Mouse (Mus musculus) heart, embryonic 12.5 days (tissue): ENCODE data around the gene Fev. TPM values are rescaled to one million over a fixed set of nuclear protein-coding genes. Genes with fewer than 3 reads are reported as not detected.

Experiments used
- ATAC-seq: fragments of 200-750 bp; cut with Nextera tagmentation; 2 replicates; pipeline ENCODE4 v1.8.0; 2017; ENCODE audit warnings: moderate TSS enrichment, moderate library complexity; ENCODE audit not compliant: insufficient number of reproducible peaks, low FRiP score
- H3K27ac ChIP-seq: fragments of 300-500 bp; sonication (generic); 2 replicates; pipeline ENCODE4 v1.5.1; 2016; ENCODE audit warnings: mild to moderate bottlenecking, moderate library complexity; ENCODE audit not compliant: poor library complexity, severe bottlenecking
- H3K27me3 ChIP-seq: fragments of 300-500 bp; sonication (generic); replicated peaks from 2 replicates; pipeline ENCODE4 v1.6.1; 2016; ENCODE audit warnings: mild to moderate bottlenecking, moderate library complexity
- H3K36me3 ChIP-seq: fragments of 300-500 bp; sonication (generic); 2 replicates; pipeline ENCODE4 v1.6.1; 2016; ENCODE audit warnings: mild to moderate bottlenecking, moderate library complexity
- H3K4me1 ChIP-seq: fragments of 300-500 bp; sonication (generic); replicated peaks from 2 replicates; pipeline ENCODE4 v1.6.1; 2016; ENCODE audit warnings: mild to moderate bottlenecking
- H3K4me2 ChIP-seq: fragments of 300-500 bp; sonication (generic); 2 replicates; pipeline ENCODE4 v1.6.1; 2016; ENCODE audit warnings: mild to moderate bottlenecking, moderate library complexity
- H3K4me3 ChIP-seq: fragments of 300-500 bp; sonication (generic); 2 replicates; pipeline ENCODE4 v1.5.1; 2016; ENCODE audit warnings: mild to moderate bottlenecking
- H3K9ac ChIP-seq: fragments of 300-500 bp; sonication (generic); 2 replicates; pipeline ENCODE4 v1.6.1; 2016; ENCODE audit warnings: mild to moderate bottlenecking, moderate library complexity
- H3K9me3 ChIP-seq: fragments of 300-500 bp; sonication (generic); replicated peaks from 2 replicates; pipeline ENCODE4 v1.6.1; 2016; ENCODE audit warnings: mild to moderate bottlenecking, moderate library complexity
- WGBS: fragments of 180-500 bp; shearing (Covaris S2); methylation state at CpG from one replicate; pipeline ENCODE4 v1.1.7; 2016; 5-methylcytosine and 5-hydroxymethylcytosine counted together
- polyA plus RNA-seq: library from polyadenylated mRNA; unstranded; fragments of >200 nt; fragmentation: Nextera tagmentation; extraction: Ambion mirVana; gene quantifications from 2 replicates; pipeline ENCODE4 v1.2.1, GENCODE M21; 2016

Fev gene
- polyA plus RNA-seq = 3.9 and 4.0 TPM in 2 replicates

- H3K36me3 ChIP-seq = no peaks in the 10 kb centered on the region
- H3K27ac ChIP-seq = peak within 1 kb of the TSS; percentile 34
- H3K9ac ChIP-seq = peak within 1 kb of the TSS; percentile 68
- H3K9me3 ChIP-seq = no peaks in the 10 kb centered on the region
- H3K27me3 ChIP-seq = peaks cover 84% of the 10 kb centered on the region
- peak within 1 kb of the TSS; percentile 53 for H3K4me3 ChIP-seq
- H3K4me1 ChIP-seq = peaks cover 34% of the 10 kb centered on the region
- under 1% methylated on average over 37 of the region's 43 CpGs for WGBS
- H3K4me2 ChIP-seq = peak within 1 kb of the TSS; percentile 76
- peak; percentile 66; the same call in 1 of the 2 replicates for ATAC-seq
These were observed at the start of gene Fev for GRCm38 (mm10) chr1:74885369-74886042. Gene Fev, minus strand, starts transcription at chr1:74885419.

GRCm38 (mm10) chr1:74927621-74928296, 42.5 kb upstream of the Fev start:
- no peak overlapping the region for H3K27ac ChIP-seq
- WGBS = 79% methylated on average over 9 of the region's 9 CpGs
- H3K4me3 ChIP-seq = no peak overlapping the region
- no peak overlapping the region for H3K9ac ChIP-seq
- H3K27me3 ChIP-seq = peaks cover 85% of the 10 kb centered on the region
- H3K4me1 ChIP-seq = no peaks in the 10 kb centered on the region
- H3K36me3 ChIP-seq = no peaks in the 10 kb centered on the region
- 0 out of 2 replicates have a peak, but pooled peaks cover 3% of the 10 kb centered on the region for H3K9me3 ChIP-seq
- no peak for ATAC-seq
- no peak overlapping the region for H3K4me2 ChIP-seq

GRCm38 (mm10) chr1:74926721-74927120, 41.5 kb upstream of the Fev start:
- WGBS = 28% methylated on average over 6 of the region's 6 CpGs
- Histone ChIP-seq H3K4me3 (no peak overlapping the region), H3K4me2 (no peak overlapping the region), H3K27me3 (peaks cover 84% of the 10 kb centered on the region), H3K27ac (no peak overlapping the region), H3K4me1 (no peaks in the 10 kb centered on the region), H3K9me3 (no peaks in the 10 kb centered on the region), H3K36me3 (no peaks in the 10 kb centered on the region), H3K9ac (no peak overlapping the region)
- ATAC-seq = no peak

- ATAC-seq = no peak
- H3K4me2 ChIP-seq = no peak overlapping the region
- no peaks in the 10 kb centered on the region for H3K9me3 ChIP-seq
- 56% methylated on average over 4 of the region's 4 CpGs for WGBS
- H3K27me3 ChIP-seq = peaks cover 76% of the 10 kb centered on the region
- no peaks in the 10 kb centered on the region for H3K36me3 ChIP-seq
- H3K27ac ChIP-seq = no peak overlapping the region
- no peak overlapping the region for H3K4me3 ChIP-seq
- H3K9ac ChIP-seq = no peak overlapping the region
- H3K4me1 ChIP-seq = no peaks in the 10 kb centered on the region
These were observed 39.2 kb upstream of the Fev start for GRCm38 (mm10) chr1:74924464-74924863.

- 21% methylated on average over 13 of the region's 13 CpGs for WGBS
- Histone ChIP-seq H3K9ac (no peak overlapping the region), H3K9me3 (0 out of 2 replicates have a peak, but pooled peaks cover 3% of the 10 kb centered on the region), H3K27me3 (peaks cover 57% of the 10 kb centered on the region), H3K4me3 (no peak overlapping the region), H3K27ac (no peak overlapping the region), H3K4me2 (peak overlapping the region; percentile 22; the same call in 1 of the 2 replicates), H3K4me1 (no peaks in the 10 kb centered on the region), H3K36me3 (no peaks in the 10 kb centered on the region)
- ATAC-seq = no peak
These were observed 30.5 kb upstream of the Fev start for GRCm38 (mm10) chr1:74915706-74916105.

- H3K27me3 ChIP-seq = peaks cover 97% of the 10 kb centered on the region
- no peaks in the 10 kb centered on the region for H3K9me3 ChIP-seq
- no peak overlapping the region for H3K27ac ChIP-seq
- ATAC-seq = no peak
- H3K4me1 ChIP-seq = peaks cover 25% of the 10 kb centered on the region
- no peak overlapping the region for H3K4me2 ChIP-seq
- WGBS = 18% methylated on average over 6 of the region's 6 CpGs
- no peak overlapping the region for H3K4me3 ChIP-seq
- no peak overlapping the region for H3K9ac ChIP-seq
- no peaks in the 10 kb centered on the region for H3K36me3 ChIP-seq
These were observed 17.0 kb upstream of the Fev start for GRCm38 (mm10) chr1:74902191-74902590.

GRCm38 (mm10) chr1:74901686-74902085, 16.5 kb upstream of the Fev start:
- H3K4me2 ChIP-seq = no peak overlapping the region
- ATAC-seq = no peak
- H3K9me3 ChIP-seq = no peaks in the 10 kb centered on the region
- H3K36me3 ChIP-seq = no peaks in the 10 kb centered on the region
- no peak overlapping the region for H3K27ac ChIP-seq
- WGBS = 2% methylated on average over 3 of the region's 3 CpGs
- peaks cover 99% of the 10 kb centered on the region for H3K27me3 ChIP-seq
- no peak overlapping the region for H3K9ac ChIP-seq
- H3K4me3 ChIP-seq = no peak overlapping the region
- peaks cover 25% of the 10 kb centered on the region for H3K4me1 ChIP-seq

- H3K4me1 ChIP-seq = peaks cover 25% of the 10 kb centered on the region
- peak overlapping the region; percentile 71 for H3K4me2 ChIP-seq
- no peaks in the 10 kb centered on the region for H3K9me3 ChIP-seq
- H3K4me3 ChIP-seq = peak overlapping the region; percentile 41
- H3K27ac ChIP-seq = no peak overlapping the region
- WGBS = under 1% methylated on average over 64 of the region's 66 CpGs
- no peak for ATAC-seq
- peak overlapping the region; percentile 32; the same call in 1 of the 2 replicates for H3K9ac ChIP-seq
- no peaks in the 10 kb centered on the region for H3K36me3 ChIP-seq
- peaks cover 99% of the 10 kb centered on the region for H3K27me3 ChIP-seq
These were observed 15.4 kb upstream of the Fev start for GRCm38 (mm10) chr1:74900341-74901285.

GRCm38 (mm10) chr1:74898656-74899431, 13.6 kb upstream of the Fev start:
- no peaks in the 10 kb centered on the region for H3K36me3 ChIP-seq
- H3K9ac ChIP-seq = 0 out of 2 replicates have a peak overlapping the region, but pooled peaks have one; percentile 27
- H3K4me2 ChIP-seq = peak overlapping the region; percentile 14; the same call in 1 of the 2 replicates
- H3K4me3 ChIP-seq = no peak overlapping the region
- 0 out of 2 replicates have a peak, but pooled peaks have one; percentile 23 for ATAC-seq
- WGBS = 5% methylated on average over 6 of the region's 10 CpGs
- peaks cover 25% of the 10 kb centered on the region for H3K4me1 ChIP-seq
- peaks cover 98% of the 10 kb centered on the region for H3K27me3 ChIP-seq
- H3K9me3 ChIP-seq = no peaks in the 10 kb centered on the region
- H3K27ac ChIP-seq = no peak overlapping the region

GRCm38 (mm10) chr1:74897976-74898375, 12.8 kb upstream of the Fev start:
- H3K4me1 ChIP-seq = peaks cover 29% of the 10 kb centered on the region
- peaks cover 98% of the 10 kb centered on the region for H3K27me3 ChIP-seq
- 3% methylated on average over 7 of the region's 7 CpGs for WGBS
- no peak overlapping the region for H3K9ac ChIP-seq
- H3K9me3 ChIP-seq = no peaks in the 10 kb centered on the region
- ATAC-seq = no peak
- H3K36me3 ChIP-seq = no peaks in the 10 kb centered on the region
- H3K27ac ChIP-seq = no peak overlapping the region
- no peak overlapping the region for H3K4me3 ChIP-seq
- no peak overlapping the region for H3K4me2 ChIP-seq
